Mouse (Mus musculus) layer of hippocampus, adult 11-12 months (tissue): ENCODE data around the gene Gm21969.

Experiments used
- DNase-seq: peaks from one replicate; pipeline ENCODE4 v3.0.0; 2022; ENCODE audit warnings: low spot score

Gm21969 gene

DNA sequence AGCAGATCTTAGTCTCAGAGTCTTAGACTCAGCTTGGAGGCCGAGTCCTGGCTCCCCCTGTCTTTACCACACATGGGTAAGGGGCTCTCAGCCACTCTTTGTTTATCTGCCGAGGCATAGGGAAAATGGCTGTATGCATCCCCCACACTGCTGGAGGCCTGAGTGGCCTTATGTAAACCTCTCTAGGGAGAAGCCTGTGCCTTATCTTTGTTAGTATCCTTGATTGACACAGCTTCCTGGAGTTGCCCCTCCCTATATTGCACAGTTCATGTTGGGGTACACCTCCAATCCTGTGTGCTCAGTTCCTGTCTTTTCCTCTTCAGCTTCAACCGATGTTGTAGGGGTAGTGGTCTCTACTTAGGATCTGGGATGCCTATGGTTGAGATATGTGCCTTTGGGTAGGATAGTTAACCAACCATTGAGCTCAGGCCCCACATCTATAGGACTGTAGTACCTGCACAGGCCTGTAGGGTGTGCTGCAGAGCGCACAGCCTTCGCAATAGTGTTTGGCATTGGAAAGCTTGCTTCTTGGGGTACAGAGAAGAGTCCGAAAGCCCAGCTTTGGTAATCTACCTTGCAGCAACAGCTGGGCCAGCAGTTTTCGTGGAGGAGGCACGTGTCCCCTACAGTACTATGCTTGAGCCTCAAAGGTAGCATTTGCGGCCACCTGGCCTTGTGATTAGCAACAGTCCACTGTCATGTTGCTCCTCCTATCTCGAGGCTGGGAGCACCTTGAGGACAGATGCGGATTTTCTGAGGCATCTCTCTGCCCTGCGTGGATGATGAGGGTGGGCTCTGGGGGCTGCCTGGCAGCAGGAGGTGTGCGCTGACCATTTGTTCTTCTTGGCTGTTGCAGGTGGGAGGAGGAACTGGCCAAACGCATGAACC, at the start of gene Gm21969:
Gene Gm21969, plus strand, starts transcription at position 830 of the 888 bp plus-strand sequence.
- DNase-seq, result peak; percentile 76

DNA sequence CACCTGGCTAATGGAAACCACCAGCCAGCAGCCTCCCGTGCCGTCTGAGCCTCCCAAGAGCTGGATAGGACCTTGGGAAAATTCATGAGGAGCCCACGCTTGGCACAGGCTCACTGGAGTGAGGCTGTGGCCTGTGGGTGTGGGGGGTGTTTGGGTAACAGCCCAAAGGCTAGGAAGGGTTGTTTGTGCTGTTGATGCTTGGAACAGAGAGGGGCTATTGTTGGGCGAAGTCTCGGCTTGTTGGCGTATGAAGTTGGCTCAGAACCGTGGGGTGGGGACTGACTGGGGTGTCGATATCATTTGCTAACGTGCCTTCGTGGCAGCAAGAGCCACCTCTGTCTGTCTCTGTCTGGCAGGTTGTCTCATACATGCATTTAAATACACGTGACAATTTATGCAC, 47.8 kb upstream of the Gm21969 start:
- no peak for DNase-seq

DNA sequence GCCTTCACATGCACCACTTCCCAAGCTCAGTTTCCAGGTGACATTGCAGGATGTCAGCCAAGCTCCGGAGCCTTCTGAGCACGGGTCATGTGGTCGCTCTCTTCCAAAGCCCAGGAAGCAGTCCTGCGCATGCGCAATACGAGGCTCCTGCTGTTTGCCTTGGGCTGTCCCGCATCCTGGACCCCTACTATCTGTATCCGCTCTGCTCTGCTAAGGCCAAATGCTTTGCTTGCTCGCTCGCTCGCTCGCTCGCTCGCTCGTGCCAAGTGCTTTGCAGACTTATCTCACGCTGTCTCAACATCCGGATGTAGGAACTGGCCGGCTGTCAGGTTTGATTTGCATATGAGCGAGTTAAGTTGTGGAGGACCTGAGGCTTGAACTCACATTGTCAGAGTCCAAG, 47.0 kb upstream of the Gm21969 start:
- DNase-seq, result no peak

DNA sequence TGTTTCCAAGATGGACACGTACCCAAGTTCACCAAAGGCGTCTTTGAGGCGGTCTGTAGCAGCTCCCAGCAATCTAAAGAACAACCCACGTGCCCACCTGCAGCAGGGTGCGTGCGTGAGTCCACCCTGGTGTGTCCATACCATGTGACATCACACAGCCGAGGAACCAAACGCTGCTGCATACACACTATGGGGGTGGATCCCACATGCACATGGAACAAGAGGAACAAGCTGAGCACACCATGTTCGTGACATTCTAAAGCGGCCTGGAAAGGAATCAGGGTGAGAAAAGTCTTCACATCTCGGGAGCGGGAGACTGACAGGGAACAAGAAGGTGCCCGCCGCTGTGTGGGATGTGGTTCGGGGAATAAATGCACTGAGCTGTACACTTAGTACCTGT, 34.6 kb upstream of the Gm21969 start:
- peak; percentile 37 for DNase-seq

DNA sequence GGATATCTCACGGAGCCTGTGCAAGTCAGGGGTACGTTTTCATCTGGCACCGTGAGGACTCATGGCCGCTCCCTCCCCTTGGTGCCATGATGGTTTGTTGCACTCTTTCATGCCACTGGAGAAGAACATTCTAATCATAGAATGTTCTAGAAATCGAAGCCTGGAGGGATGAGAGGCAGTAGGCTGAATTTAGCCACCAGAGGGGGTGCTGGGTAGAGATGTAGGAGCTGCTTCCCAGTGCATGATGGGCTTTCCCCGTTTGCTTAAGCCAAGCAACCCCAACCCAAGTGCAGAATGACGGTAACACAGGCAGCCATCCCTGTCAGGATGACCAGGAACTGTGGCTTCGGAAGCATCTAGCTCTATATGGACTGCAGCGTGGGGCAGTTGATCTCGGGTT, 32.2 kb upstream of the Gm21969 start:
- no peak for DNase-seq

DNA sequence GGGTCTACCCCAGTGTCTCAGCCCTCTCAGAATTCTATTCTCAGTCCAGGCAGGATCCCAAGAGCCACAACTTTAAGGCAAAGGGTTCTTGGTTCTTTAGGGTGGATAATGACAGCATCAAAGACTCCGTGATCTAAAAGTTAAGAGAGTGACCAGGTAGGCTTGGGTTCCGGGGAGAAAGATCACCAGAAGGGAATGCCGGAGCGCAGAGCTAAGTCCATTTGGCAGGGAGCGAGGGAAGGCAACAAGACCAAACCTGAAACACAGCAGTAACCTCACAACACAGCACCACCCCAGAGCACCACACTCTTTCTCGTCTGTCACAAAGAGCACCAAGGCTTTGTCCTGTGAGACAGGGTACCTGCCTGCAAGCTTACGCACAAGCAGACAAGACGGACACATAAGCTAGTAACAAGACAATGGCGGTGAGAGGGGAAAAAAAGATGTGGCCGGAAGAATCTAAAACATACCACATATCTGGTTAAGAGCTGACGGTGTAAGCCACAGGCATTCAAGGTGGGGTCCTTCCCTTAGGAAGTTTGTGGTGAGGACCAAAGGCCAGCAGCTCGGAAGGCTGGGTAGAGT, 30.0 kb upstream of the Gm21969 start:
- DNase-seq, result no peak

DNA sequence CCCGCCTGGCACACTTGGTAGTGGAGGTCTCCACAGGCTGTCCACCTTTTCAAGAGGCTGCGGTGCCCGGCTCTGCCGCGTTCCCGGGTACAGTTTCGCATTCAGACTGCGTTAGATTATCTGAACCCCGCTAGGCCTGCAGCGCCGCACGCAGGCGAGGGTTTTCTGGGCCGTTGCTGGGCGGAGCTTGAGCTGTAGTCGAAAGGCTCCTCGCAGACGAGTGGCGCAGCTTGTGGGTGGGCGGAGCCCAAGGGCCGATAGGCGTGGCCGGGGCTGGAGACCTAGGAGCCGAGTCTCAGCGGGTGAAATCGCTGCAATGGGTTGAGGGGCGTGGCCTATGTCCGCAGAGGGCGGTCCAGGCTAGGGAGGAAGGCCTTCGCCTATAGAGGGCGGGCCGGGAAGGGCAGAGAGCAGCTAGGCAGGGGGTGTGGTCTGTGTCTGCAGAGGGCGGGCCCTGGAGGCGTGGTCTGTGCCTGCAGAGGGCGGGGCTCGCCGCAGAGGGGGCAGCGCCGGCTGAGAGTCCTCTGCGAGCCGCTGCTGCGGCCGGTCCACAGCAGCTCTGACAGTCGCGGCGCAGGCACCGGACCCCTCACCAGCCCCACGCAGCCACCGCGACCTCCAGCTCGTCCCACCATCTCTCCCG, 28.7 kb upstream of the Gm21969 start:
- DNase-seq, result peak; percentile 98

DNA sequence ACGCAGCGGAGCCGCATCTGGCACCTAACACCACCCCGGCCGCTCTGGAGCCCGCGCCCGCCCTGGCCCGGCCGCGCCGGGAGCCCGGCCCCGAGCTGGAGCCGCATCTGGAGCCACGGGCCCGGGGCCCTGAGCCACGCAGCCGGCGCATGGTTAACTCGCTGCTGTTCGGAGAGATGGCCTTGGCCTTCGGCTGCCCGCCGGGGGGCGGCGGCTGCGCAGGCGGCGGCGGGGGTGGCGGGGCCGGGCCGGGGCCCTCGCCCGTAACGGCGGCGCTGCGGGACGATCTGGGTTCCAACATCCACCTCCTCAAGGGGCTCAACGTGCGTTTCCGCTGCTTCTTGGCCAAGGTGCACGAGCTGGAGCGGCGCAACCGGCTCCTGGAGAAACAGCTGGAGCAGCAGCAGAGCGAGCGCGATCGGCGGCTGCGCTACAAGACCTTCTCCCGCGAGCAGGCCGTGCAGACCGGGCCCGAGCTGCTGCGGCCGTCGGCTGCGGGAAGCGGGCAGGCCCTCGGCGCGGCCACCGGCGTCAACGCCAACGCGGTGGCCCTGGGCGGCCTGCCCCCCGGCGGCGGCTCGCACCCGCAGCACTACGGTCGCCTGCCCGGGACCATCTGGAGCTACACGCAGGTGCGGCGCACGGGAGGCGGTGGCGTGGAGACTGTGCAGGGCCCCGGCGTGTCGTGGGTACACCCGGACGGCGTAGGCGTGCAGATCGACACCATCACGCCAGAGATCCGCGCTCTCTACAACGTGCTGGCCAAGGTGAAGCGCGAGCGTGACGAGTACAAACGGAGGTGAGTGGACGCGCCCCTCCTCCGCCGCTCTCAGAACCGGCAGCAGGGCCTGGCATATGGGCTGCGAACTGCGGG, 27.9 kb upstream of the Gm21969 start:
- peak; percentile 56 for DNase-seq

DNA sequence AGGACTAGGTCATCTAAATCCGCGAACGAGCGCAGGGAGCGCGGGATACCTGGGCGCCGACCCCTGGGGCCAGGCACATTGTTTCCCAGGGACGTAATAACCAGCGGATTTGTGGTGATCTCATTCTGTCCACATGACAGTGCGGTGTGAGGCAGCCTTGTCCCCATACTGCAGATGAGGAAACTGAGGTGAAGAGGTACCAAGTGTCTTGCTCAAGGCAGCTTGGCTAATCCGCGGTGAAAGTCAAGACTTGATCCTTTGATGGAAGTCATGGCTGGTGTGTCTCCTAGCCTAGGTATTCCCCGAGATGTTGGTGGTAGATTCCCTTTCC, 27.3 kb upstream of the Gm21969 start:
- DNase-seq, result no peak

DNA sequence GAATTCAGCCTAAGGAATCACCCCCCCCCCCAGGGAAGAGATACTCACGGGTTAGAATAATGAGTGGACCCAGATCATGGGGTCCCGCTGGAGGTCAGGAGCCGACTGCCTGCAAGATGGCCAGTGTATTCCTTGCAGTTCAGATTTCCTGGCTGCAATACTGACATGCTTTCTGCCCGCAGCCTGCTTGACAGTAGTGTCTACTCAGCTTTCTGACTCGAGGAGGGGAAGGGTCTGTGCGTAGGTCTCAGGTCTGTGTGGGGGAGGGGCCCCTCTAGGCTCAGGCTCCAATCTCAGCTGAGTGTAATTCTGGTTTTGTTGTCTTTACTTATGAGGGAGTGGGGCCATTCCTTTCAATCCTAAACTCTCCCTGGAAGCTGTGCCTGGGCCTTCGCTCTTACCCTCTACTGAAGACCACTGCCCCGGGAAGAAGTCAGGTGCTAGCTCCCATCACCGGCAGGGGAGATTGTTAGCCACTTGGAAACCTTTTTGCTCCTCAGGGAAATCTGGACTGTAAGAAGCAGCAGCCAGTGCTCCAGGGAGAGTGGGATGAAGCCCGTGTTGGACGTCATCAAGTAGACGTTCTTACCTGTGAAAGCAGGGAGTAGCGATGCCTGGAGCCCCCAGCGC, 26.6 kb upstream of the Gm21969 start:
- DNase-seq, result no peak

DNA sequence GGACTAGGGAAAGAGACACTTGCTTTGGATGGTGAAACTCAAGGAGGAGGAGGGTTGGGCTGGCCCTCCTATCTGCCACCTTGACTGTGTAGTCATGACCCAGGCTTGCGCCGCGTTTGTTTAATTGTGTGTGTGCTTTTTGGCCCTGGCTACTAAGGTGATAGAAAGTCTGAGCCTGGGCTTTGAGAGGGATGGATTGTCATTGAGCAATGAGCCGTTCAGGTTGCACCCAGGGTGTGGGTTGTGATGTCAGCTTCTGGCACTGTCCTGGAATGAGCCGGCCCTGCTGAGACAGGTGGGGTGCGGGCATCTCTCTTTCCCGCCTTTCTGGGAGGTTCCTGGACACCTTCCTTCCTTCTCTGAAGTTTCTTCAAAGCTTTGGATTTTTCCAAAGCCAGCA, 26.0 kb upstream of the Gm21969 start:
- DNase-seq, result no peak

DNA sequence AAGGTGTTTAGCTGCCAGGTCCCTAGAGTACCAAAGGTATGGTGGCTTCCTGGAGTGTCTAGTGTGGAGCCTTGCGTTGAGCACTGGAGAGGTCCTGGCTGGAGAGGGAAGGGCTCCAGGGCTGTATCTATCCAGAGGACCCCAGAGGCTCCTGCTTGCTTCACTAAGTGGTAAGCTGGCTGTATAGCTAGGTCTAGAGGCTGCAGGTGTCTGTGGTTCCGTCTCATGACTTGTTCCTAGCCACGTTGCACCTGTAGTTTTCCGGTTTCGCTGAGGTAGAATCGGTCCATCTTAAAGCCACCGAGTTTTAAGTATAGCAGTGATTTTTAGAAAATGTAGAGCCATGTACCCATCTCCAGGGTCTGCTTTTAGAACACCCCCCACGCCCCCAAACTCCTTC, 24.6 kb upstream of the Gm21969 start:
- no peak for DNase-seq

DNA sequence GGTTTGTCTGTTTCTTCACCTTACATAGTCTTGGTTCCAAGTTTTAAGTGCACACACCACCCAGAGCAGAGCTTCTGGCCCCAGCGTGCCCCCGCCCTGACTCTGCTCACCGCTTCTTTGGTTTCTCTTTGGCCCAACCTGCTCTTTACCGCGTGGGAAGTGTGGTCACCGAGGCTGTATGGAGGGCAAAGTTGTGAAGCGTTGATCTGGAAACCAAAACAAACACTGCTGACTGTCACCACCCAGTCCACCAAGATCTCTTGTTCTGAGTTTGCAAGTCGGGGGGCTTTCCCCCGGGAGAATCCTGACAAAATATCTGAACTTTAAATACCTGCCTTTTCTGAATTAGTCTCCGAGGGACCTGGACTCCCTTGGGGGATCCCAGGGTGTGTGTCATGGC, 24.0 kb upstream of the Gm21969 start:
- DNase-seq, result no peak

DNA sequence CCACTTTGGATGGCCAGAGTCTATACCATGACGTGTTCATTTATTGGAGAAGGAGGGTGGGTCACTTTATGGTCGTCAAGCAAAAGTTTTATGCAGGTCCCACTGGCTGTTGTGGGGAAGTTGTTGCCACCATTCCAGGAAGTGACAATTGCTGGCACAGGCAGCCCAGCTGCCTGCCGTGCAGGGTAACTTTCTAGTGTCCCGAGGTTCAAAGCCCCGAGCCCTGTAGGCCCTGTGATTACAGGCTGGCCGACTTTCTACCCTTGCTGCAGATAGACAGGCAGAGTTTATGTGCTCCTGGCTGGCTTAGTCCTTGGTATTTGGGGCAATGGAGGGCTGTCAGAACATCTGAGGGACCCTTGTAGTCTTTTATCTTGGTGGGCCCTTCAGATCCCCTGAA, 23.5 kb upstream of the Gm21969 start:
- DNase-seq, result no peak

DNA sequence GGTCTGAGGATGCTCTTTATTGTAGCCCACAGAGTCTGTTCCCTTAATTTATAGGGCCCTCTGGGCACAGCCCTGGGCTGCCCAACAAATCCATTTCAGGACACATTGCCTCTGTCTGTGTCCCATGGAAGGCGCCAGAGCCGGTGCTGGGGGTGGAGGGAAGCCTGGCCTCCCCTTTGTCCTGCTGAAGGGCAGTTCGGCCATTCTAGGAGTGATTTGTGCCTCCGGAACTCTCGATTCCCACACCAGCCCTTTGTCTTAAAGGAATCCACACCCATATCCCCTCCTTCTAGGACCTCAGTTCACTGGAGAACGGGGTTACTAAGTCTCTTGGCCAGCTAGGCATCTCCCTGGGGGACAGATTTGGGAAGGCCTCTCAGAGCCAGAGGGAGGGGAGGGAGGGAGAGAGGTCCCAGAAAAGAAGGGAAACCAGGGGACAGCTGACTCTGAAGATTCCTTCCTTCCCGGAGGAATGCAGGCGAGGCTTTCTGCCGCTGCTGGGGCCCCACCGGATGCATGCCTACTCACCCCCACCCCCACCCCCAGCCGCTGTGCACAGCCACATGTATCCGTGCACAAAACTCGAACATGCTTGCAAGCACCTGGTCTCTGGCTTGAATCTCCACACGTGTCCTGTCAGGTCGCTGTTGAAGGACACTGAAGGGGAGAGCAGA, 22.2 kb upstream of the Gm21969 start:
- no peak for DNase-seq

DNA sequence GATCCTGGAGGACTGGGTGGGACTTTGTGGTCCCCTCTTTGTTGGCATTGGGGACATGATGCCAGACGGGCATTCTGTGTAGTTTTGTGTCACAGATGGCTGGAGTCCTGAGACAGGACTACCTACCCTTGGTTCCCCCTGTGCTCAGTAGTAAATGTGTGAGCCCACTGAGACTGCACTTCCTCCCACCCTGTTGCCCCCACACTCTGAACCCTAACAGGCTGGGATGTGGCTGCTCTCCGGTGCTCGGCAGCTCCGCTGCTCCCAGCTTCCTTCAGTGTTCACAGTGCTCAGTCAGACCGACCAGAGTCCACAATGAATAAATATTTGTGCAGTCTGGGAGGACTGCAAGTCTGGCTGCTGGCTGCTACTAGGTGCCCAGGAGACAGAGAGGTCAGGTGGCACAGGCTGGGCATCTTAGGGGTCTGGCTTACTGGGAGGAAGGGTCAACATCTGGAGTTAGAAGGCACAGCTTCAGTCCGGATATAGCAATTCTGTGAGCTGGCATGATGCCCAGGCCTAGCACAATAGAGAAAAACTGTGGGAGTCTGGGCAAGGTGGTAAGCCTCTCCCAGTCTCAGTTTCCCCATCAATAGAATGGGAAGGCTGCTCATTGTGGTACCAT, 21.4 kb upstream of the Gm21969 start:
- DNase-seq, result no peak

DNA sequence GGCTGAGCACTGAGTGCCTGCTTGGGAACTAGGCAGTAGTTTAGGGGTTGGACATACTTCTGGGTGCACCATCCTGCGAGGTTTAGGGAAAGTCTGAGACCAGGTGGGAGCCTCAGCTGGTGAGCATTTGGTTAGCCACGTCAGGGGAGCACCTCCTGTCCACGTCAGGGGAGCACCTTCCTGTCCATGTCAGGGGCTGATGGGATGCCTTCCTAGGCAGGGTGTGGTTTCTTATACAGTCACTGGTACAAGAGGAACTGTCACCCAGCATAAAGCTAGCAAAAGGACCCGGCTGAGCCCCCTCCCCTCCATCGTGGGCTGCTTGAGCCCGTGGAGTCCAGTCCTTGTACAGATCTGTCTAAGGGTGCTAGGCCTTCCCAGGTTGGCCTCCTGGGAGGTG, 20.6 kb upstream of the Gm21969 start:
- no peak for DNase-seq

DNA sequence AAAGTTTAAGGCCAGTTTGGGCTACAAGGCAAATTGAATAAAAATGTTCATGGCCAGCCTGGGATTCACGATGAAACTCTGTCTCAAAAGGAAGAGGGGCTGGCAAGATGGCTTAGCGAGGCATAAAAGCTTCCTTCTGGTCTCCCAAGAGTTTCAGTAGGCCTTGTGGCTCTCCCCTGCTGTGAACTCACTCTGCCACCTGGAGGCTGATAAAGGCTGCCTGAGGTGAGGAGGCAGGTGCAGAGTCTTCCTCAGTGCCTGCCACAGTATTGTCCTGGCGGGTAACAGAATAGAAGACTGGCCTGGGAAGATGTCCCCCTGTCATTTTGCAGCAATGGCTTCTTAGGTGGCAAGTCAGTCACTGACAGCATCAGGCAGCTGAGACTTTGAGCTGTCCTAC, 20.1 kb upstream of the Gm21969 start:
- DNase-seq, result no peak

DNA sequence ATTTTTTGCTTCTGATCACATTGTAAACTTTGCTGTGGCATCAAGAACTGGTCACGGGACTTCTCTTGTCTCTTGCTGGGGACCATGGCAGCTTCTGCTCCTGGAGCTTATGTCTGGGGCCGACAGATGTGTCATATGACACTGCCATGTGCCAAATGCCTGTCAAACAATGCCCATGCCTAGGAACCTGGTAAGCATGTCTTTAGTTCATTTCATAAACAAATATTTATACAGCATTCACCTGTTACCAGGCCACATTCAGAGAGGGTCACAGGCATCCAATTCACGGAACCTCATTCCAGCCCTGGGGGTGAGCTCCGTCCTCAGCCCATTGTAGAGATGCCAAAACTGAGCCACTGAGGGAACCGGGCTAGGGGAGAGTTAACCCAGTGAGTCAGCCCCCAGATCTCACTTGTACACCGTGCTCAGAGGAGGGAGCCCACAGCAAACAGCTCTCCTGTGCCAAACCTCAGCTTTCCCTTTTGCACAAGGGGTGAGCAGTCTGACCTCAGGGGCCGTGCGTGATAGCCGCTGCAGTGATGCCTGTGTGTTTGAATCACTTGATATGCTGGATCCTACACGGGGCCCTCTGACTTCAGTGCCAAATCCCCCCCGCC, 19.2 kb upstream of the Gm21969 start:
- no peak for DNase-seq

DNA sequence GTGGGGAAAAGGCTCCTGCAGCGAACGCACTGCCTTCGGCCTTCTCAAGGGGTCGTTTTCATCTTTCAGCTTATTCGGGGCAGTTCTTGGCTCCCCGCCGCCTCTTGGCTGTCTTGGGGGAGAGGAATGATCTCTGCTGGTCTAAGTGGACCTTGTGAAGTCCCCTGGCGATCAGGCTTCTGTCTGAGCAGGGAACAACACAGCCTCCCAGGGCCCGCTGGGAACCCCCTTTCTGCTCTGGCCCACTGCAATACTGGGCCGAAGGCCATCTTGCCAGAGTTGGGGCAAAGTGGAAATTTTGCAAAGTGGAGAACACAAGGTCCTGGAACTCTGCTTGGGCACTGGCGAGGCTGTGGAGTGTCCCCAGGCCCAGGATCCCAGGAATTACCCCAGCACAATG, 18.3 kb upstream of the Gm21969 start:
- DNase-seq, result no peak

DNA sequence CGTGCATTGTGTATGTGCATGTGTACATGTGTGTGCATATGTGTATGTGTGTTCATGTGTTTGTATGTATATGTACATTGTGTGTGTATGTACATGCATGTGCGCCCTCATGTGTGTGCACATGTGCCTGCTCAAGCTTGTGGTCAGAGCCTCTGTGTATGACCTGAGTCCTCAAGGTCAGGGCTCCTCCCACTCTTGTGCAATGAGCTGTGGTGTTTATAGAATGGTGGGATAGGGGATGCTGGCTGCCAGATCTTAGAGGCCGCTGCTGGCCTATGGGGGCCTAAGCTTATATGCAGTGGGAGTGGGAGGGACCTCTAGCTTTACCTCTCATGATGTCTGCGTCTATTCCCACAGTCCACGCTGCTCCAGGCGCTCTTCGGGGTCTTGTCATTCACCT, 17.3 kb upstream of the Gm21969 start:
- DNase-seq, result no peak
